Mouse (Mus musculus) lung, postnatal 0 days (tissue): ENCODE results near the gene Cdkal1.

Experiments used
- CTCF ChIP-seq: IDR thresholded peaks from 2 replicates; pipeline ENCODE4 v1.5.1; 2016; ENCODE audit warnings: antibody characterized with exemption, mild to moderate bottlenecking
- EP300 ChIP-seq: IDR thresholded peaks from 2 replicates; pipeline ENCODE4 v1.6.1; 2016; ENCODE audit warnings: antibody characterized with exemption, mild to moderate bottlenecking, control low read depth

- TF ChIP-seq CTCF, result no peak
- no peak for TF ChIP-seq EP300
Measured at GRCm38 (mm10) chr13:29148616-29149015, 706.9 kb downstream of the Cdkal1 start.
